Mouse (Mus musculus) limb, embryonic 11.5 days (tissue): ENCODE measurements at regions not wholly inside any gene's neighbourhood (a gene's known extent, or its start where the extent isn't known, plus 50 kb on each side); places are given as distances from the start of the nearest gene placed in this dataset.

Source experiments
- ATAC-seq: fragments of 200-750 bp; cut with Nextera tagmentation; 2 replicates; pipeline ENCODE4 v1.8.0; 2017; ENCODE audit warnings: low read depth; ENCODE audit not compliant: insufficient number of reproducible peaks, low FRiP score, low TSS enrichment
- DNase-seq: peaks from one replicate; pipeline ENCODE4 v3.0.0-alpha.2; 2015; ENCODE audit warnings: low spot score
- H3K27ac ChIP-seq: fragments of 300-500 bp; sonication (generic); replicated peaks from 2 replicates; pipeline ENCODE4 v1.5.1; 2014; ENCODE audit warnings: low read depth, mild to moderate bottlenecking, low read length
- H3K27me3 ChIP-seq: fragments of 300-500 bp; sonication (generic); 2 replicates; pipeline ENCODE4 v1.6.1; 2014; ENCODE audit warnings: mild to moderate bottlenecking, low read length, mixed read lengths; ENCODE audit not compliant: control insufficient read depth, insufficient read depth
- H3K36me3 ChIP-seq: fragments of 300-500 bp; sonication (generic); 2 replicates; pipeline ENCODE4 v1.6.1; 2014; ENCODE audit warnings: mild to moderate bottlenecking, low read length, moderate library complexity, mixed read lengths; ENCODE audit not compliant: control insufficient read depth, insufficient read depth
- H3K4me1 ChIP-seq: fragments of 300-500 bp; sonication (generic); 2 replicates; pipeline ENCODE4 v1.6.1; 2014; ENCODE audit warnings: low read length, mixed read lengths; ENCODE audit not compliant: control insufficient read depth, insufficient read depth
- H3K4me2 ChIP-seq: fragments of 300-500 bp; sonication (generic); 2 replicates; pipeline ENCODE4 v1.6.1; 2014; ENCODE audit warnings: low read depth, mild to moderate bottlenecking, moderate library complexity; ENCODE audit not compliant: severe bottlenecking
- H3K4me3 ChIP-seq: fragments of 300-500 bp; sonication (generic); 2 replicates; pipeline ENCODE4 v1.5.1; 2014; ENCODE audit warnings: low read depth, low read length
- H3K9ac ChIP-seq: fragments of 300-500 bp; sonication (generic); 2 replicates; pipeline ENCODE4 v1.6.1; 2014; ENCODE audit warnings: mild to moderate bottlenecking, low read length
- H3K9me3 ChIP-seq: fragments of 300-500 bp; sonication (generic); 2 replicates; pipeline ENCODE4 v1.6.1; 2016; ENCODE audit warnings: low read length; ENCODE audit not compliant: control insufficient read depth
- WGBS: fragments of 180-500 bp; shearing (Covaris S2); extraction: QIAGEN DNeasy Blood & Tissue Kit; methylation state at CpG from one replicate; pipeline ENCODE4 v1.1.7; 2014; 5-methylcytosine and 5-hydroxymethylcytosine counted together

- DNase-seq, result no peak
- no peak for ATAC-seq
- WGBS, result 73% methylated on average over 3 of the region's 3 CpGs
- H3K4me2 ChIP-seq, result no peak overlapping the region
- no peaks in the 10 kb centered on the region for H3K27me3 ChIP-seq
- no peaks in the 10 kb centered on the region for H3K36me3 ChIP-seq
- H3K27ac ChIP-seq, result no peak overlapping the region
- H3K4me1 ChIP-seq, result no peaks in the 10 kb centered on the region
- H3K9ac ChIP-seq, result no peak overlapping the region
- H3K4me3 ChIP-seq, result no peak overlapping the region
- H3K9me3 ChIP-seq, result no peaks in the 10 kb centered on the region
Measured at GRCm38 (mm10) chr10:43769026-43769425, 132.5 kb downstream of the Qrsl1 start.

GRCm38 (mm10) chr10:43775807-43776206 lies 125.7 kb downstream of the Qrsl1 start:
- Histone ChIP-seq H3K4me2 (no peak overlapping the region), H3K9ac (no peak overlapping the region), H3K4me3 (no peak overlapping the region), H3K27ac (no peak overlapping the region), H3K27me3 (no peaks in the 10 kb centered on the region), H3K36me3 (no peaks in the 10 kb centered on the region), H3K4me1 (no peaks in the 10 kb centered on the region), H3K9me3 (no peaks in the 10 kb centered on the region)
- 77% methylated on average over 1 of the region's 1 CpGs for WGBS
- DNase-seq, result no peak
- no peak for ATAC-seq

DNA sequence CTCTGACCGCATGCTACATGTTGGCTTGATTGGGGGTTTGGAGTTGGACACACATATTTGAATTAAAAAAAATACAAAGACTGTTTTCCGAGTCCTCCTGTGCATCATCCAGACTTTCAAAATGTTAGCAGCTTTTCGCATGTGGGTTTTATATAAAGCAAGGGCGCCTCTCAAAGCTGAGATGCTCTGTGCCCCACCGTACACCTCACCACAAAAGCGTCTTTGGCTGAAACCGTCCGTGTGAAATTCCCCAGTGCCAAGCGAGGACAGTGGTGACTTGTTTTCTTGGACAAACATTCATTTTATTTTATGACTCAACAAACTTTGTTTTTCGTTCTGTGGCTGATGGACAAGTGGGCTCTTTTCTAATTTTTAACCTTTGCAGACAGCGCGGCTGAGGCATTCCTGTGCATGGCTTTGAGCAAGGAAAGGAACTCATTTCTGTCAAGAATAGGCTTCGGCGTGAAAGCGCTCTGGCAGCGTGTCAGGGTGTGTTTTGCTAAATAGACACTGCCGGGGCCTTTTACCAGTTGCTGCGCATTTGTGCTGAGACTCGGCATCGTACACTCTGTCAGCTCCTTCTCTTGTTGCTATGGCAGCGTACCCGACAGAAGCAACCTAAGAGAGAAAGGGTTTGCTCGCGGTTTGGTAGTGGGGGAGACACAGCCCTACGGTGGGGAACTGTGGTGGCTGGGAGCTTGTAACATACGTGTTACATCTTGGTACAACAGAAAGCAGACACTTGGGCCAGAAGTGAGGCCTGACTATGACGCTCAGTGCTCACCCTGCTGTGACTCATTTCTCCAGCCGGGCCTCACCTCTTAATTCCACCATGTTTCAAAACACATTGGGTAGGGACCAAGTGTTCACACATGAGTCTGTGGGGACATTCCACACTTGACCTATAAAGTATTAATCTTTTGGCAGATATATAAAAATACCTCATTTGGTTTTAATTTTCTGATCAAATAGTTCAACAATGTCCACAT lies 123.6 kb downstream of the Qrsl1 start:
- Histone ChIP-seq H3K9me3 (no peaks in the 10 kb centered on the region), H3K27ac (no peak overlapping the region), H3K36me3 (no peaks in the 10 kb centered on the region), H3K27me3 (no peaks in the 10 kb centered on the region), H3K4me3 (no peak overlapping the region), H3K9ac (no peak overlapping the region), H3K4me2 (no peak overlapping the region), H3K4me1 (no peaks in the 10 kb centered on the region)
- DNase-seq (no peak), ATAC-seq (no peak)
- WGBS, result 89% methylated on average over 28 of the region's 28 CpGs

- Histone ChIP-seq H3K4me3 (no peak overlapping the region), H3K9ac (no peak overlapping the region), H3K4me2 (no peak overlapping the region), H3K36me3 (no peaks in the 10 kb centered on the region), H3K27ac (no peak overlapping the region), H3K9me3 (no peaks in the 10 kb centered on the region), H3K4me1 (no peaks in the 10 kb centered on the region), H3K27me3 (no peaks in the 10 kb centered on the region)
- WGBS, result 91% methylated on average over 4 of the region's 4 CpGs
- ATAC-seq, result no peak
- DNase-seq, result no peak
Measured at GRCm38 (mm10) chr10:43780571-43780970, 121.0 kb downstream of the Qrsl1 start.

DNA sequence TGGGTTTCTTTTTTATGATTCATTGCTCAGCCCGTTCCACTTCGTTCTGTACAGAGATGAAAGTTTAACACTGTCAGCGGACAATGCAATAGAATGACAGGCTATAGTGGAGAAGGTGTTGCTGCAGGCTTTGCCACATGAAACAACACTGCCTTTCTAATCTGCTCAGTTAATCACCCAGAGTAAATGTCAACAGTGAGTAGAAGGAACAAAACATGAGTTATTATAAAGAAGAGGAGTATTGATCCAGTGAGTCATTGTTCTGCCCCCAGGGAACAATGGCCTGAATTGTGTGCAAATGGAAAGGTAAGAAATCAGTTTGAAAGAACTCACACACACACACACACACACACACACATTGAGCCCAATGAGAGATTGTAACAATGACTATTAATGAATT lies 118.2 kb downstream of the Qrsl1 start:
- H3K9ac ChIP-seq, result no peak overlapping the region
- DNase-seq (no peak), ATAC-seq (no peak)
- WGBS, result 92% methylated on average over 3 of the region's 3 CpGs
- H3K27me3 ChIP-seq, result no peaks in the 10 kb centered on the region
- no peak overlapping the region for H3K4me2 ChIP-seq
- H3K4me1 ChIP-seq, result no peaks in the 10 kb centered on the region
- no peak overlapping the region for H3K27ac ChIP-seq
- no peaks in the 10 kb centered on the region for H3K36me3 ChIP-seq
- no peaks in the 10 kb centered on the region for H3K9me3 ChIP-seq
- H3K4me3 ChIP-seq, result no peak overlapping the region

- H3K4me1 ChIP-seq, result no peaks in the 10 kb centered on the region
- no peak for DNase-seq
- ATAC-seq, result no peak
Measured at GRCm38 (mm10) chr10:43790780-43791179, 110.8 kb downstream of the Qrsl1 start.

DNA sequence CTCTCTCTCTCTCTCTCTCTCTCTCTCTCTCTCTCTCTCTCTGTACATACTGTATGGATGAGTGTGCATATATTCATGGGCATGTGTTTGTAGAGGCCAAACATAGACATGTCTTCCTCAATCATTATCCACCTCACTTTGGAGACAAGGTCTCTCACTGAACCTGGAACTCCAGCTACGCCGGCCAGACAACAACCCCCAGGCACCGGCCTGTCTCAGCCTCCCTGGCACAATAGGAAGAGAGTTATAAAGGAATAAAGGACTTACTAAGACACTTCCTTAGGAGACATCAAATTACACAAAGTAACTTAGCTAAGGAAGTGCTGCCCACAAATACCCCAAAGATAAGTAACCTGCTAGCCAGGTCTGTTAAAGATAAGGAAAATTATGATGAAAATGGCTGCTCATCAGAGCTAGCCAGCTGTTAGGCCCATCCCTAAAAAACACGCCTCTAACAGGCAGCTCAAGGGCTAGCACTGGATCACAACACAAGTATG lies 110.0 kb downstream of the Qrsl1 start:
- ATAC-seq (no peak), DNase-seq (no peak)
- 93% methylated on average over 4 of the region's 4 CpGs for WGBS

More at GRCm38 (mm10) chr10:43790780-43791179, 110.8 kb downstream of the Qrsl1 start:
- Histone ChIP-seq H3K36me3 (no peaks in the 10 kb centered on the region), H3K9me3 (no peaks in the 10 kb centered on the region), H3K4me3 (no peak overlapping the region), H3K9ac (no peak overlapping the region), H3K27ac (no peak overlapping the region), H3K27me3 (no peaks in the 10 kb centered on the region), H3K4me2 (no peak overlapping the region)
- WGBS, result 94% methylated on average over 4 of the region's 4 CpGs

GRCm38 (mm10) chr10:43792618-43793017 lies 108.9 kb downstream of the Qrsl1 start:
- no peak overlapping the region for H3K9ac ChIP-seq
- ATAC-seq, result no peak
- H3K27me3 ChIP-seq, result no peaks in the 10 kb centered on the region
- 92% methylated on average over 3 of the region's 3 CpGs for WGBS
- no peaks in the 10 kb centered on the region for H3K9me3 ChIP-seq
- no peak overlapping the region for H3K4me3 ChIP-seq
- H3K27ac ChIP-seq, result no peak overlapping the region
- no peaks in the 10 kb centered on the region for H3K36me3 ChIP-seq
- no peaks in the 10 kb centered on the region for H3K4me1 ChIP-seq
- no peak for DNase-seq
- H3K4me2 ChIP-seq, result no peak overlapping the region

More for the DNA sequence above, 110.0 kb downstream of the Qrsl1 start:
- no peaks in the 10 kb centered on the region for H3K9me3 ChIP-seq
- H3K36me3 ChIP-seq, result no peaks in the 10 kb centered on the region
- H3K4me1 ChIP-seq, result no peaks in the 10 kb centered on the region
- H3K9ac ChIP-seq, result no peak overlapping the region
- no peak overlapping the region for H3K4me2 ChIP-seq
- no peak overlapping the region for H3K4me3 ChIP-seq
- H3K27ac ChIP-seq, result no peak overlapping the region
- no peaks in the 10 kb centered on the region for H3K27me3 ChIP-seq
